Mouse (Mus musculus) forebrain, embryonic 11.5 days (tissue): ENCODE measurements around the gene Cul9. TPM values are rescaled to one million over a fixed set of nuclear protein-coding genes. Genes with fewer than 3 reads are reported as not detected.

Experiments used
- ATAC-seq: fragments of 200-750 bp; cut with Nextera tagmentation; replicated peaks from 2 replicates; pipeline ENCODE4 v1.8.0; 2017; ENCODE audit warnings: moderate TSS enrichment; ENCODE audit not compliant: low FRiP score
- DNase-seq: peaks from one replicate; pipeline ENCODE4 v3.0.0-alpha.2; 2017; ENCODE audit warnings: low spot score
- H3K27ac ChIP-seq: fragments of 300-500 bp; sonication (generic); 2 replicates; pipeline ENCODE4 v1.5.1; 2014; ENCODE audit warnings: low read depth, low read length
- H3K27me3 ChIP-seq: fragments of 300-500 bp; sonication (generic); 2 replicates; pipeline ENCODE4 v1.6.1; 2014; ENCODE audit warnings: mild to moderate bottlenecking, low read length, mixed read lengths; ENCODE audit not compliant: control insufficient read depth, insufficient read depth
- H3K36me3 ChIP-seq: fragments of 300-500 bp; sonication (generic); 2 replicates; pipeline ENCODE4 v1.6.1; 2014; ENCODE audit warnings: mild to moderate bottlenecking, low read length, moderate library complexity, mixed read lengths; ENCODE audit not compliant: control insufficient read depth, insufficient read depth
- H3K4me1 ChIP-seq: fragments of 300-500 bp; sonication (generic); replicated peaks from 2 replicates; pipeline ENCODE4 v1.6.1; 2014; ENCODE audit warnings: low read length, mixed read lengths; ENCODE audit not compliant: control insufficient read depth, insufficient read depth
- H3K4me2 ChIP-seq: fragments of 300-500 bp; sonication (generic); 2 replicates; pipeline ENCODE4 v1.6.1; 2014; ENCODE audit warnings: low read depth, mild to moderate bottlenecking, low read length, moderate library complexity, mixed read lengths; ENCODE audit not compliant: severe bottlenecking
- H3K4me3 ChIP-seq: fragments of 300-500 bp; sonication (generic); 2 replicates; pipeline ENCODE4 v1.5.1; 2014; ENCODE audit warnings: low read depth, low read length
- H3K9ac ChIP-seq: fragments of 300-500 bp; sonication (generic); 2 replicates; pipeline ENCODE4 v1.6.1; 2014; ENCODE audit warnings: low read length
- H3K9me3 ChIP-seq: fragments of 300-500 bp; sonication (generic); 2 replicates; pipeline ENCODE4 v1.6.1; 2016; ENCODE audit warnings: low read length, mixed read lengths; ENCODE audit not compliant: control insufficient read depth
- WGBS: fragments of 180-500 bp; shearing (Covaris S2); extraction: QIAGEN DNeasy Blood & Tissue Kit; methylation state at CpG from one replicate; pipeline ENCODE4 v1.1.7; 2014; 5-methylcytosine and 5-hydroxymethylcytosine counted together
- polyA plus RNA-seq: library from polyadenylated mRNA; unstranded; fragments of >200 nt; fragmentation: Nextera tagmentation; extraction: Ambion mirVana; gene quantifications from 2 replicates; pipeline ENCODE4 v1.2.1, GENCODE M21; 2014

Cul9 gene
- polyA plus RNA-seq, 1 experiment from 2014 or later: 3.4 TPM

- Histone ChIP-seq H3K9ac (peak overlapping the region; percentile 86), H3K27me3 (peaks cover 17% of the 10 kb centered on the region), H3K4me2 (peak overlapping the region; percentile 91), H3K9me3 (no peaks in the 10 kb centered on the region), H3K4me1 (peaks cover 10% of the 10 kb centered on the region), H3K36me3 (no peaks in the 10 kb centered on the region), H3K27ac (no peak overlapping the region), H3K4me3 (peak overlapping the region; percentile 83)
- peak; percentile 39; the same call in 1 of the 2 replicates for ATAC-seq
- WGBS: 2% methylated on average over 18 of the region's 22 CpGs
- no peak for DNase-seq
These were observed 59.2 kb downstream of the Cul9 start for GRCm38 (mm10) chr17:46486995-46487394.

GRCm38 (mm10) chr17:46484461-46484875 lies 61.7 kb downstream of the Cul9 start:
- Histone ChIP-seq H3K27ac (no peak overlapping the region), H3K4me1 (peaks cover 10% of the 10 kb centered on the region), H3K9ac (no peak overlapping the region; the same call in 1 of the 2 replicates), H3K4me2 (peak overlapping the region; percentile 54), H3K4me3 (peak overlapping the region; percentile 24; the same call in 1 of the 2 replicates), H3K36me3 (no peaks in the 10 kb centered on the region), H3K27me3 (peaks cover 17% of the 10 kb centered on the region), H3K9me3 (no peaks in the 10 kb centered on the region)
- DNase-seq: no peak
- 14% methylated on average over 6 of the region's 6 CpGs for WGBS
- no peak for ATAC-seq

- WGBS: 2% methylated on average over 13 of the region's 13 CpGs
- Histone ChIP-seq H3K27ac (no peak overlapping the region), H3K4me2 (peak overlapping the region; percentile 54), H3K27me3 (peaks cover 17% of the 10 kb centered on the region), H3K4me3 (peak overlapping the region; percentile 24), H3K9ac (peak overlapping the region; percentile 48), H3K4me1 (peaks cover 10% of the 10 kb centered on the region), H3K9me3 (no peaks in the 10 kb centered on the region), H3K36me3 (no peaks in the 10 kb centered on the region)
- DNase-seq (peak; percentile 59), ATAC-seq (0 out of 2 replicates have a peak, but pooled peaks have one; percentile 18)
These were observed 62.2 kb downstream of the Cul9 start for GRCm38 (mm10) chr17:46484021-46484431.

DNA sequence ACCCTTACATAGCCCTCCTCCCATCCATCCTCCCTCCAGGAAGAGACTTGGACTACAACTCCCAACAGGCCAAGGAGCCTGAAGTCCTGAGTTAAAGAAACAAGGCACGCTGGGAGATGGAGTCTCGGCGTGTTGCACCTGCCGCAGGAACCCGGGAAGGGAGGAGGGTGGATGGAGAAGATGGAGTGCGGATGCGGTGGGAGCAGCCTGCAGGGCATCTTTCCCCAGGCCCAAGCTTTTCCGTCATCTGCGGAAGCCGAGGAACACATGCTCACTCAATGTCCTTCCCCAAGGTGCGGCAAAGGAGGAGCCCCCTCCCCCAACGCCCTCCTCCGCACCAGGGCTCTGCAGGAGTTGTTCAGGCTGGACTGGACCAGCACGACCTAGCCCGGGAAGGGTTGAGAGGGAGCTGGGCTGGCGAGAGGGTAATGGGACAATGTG lies 62.6 kb downstream of the Cul9 start:
- Histone ChIP-seq H3K4me2 (peak overlapping the region; percentile 54), H3K4me1 (peaks cover 10% of the 10 kb centered on the region), H3K9me3 (no peaks in the 10 kb centered on the region), H3K9ac (peak overlapping the region; percentile 48), H3K27me3 (peaks cover 17% of the 10 kb centered on the region), H3K4me3 (peak overlapping the region; percentile 24), H3K36me3 (no peaks in the 10 kb centered on the region), H3K27ac (no peak overlapping the region)
- DNase-seq (peak; percentile 73), ATAC-seq (peak; percentile 61)
- WGBS: 1% methylated on average over 16 of the region's 16 CpGs

GRCm38 (mm10) chr17:46477286-46477685 lies 68.9 kb downstream of the Cul9 start:
- Histone ChIP-seq H3K9me3 (no peaks in the 10 kb centered on the region), H3K27ac (no peak overlapping the region), H3K4me2 (no peak overlapping the region), H3K9ac (no peak overlapping the region), H3K27me3 (no peaks in the 10 kb centered on the region), H3K4me1 (no peaks in the 10 kb centered on the region), H3K4me3 (no peak overlapping the region), H3K36me3 (no peaks in the 10 kb centered on the region; the same call in 1 of the 2 replicates)
- DNase-seq (no peak), ATAC-seq (no peak)
- 88% methylated on average over 15 of the region's 15 CpGs for WGBS

- ATAC-seq (no peak), DNase-seq (no peak)
- Histone ChIP-seq H3K4me2 (no peak overlapping the region), H3K9ac (no peak overlapping the region), H3K27me3 (no peaks in the 10 kb centered on the region), H3K36me3 (no peaks in the 10 kb centered on the region; the same call in 1 of the 2 replicates), H3K27ac (no peak overlapping the region), H3K4me3 (no peak overlapping the region), H3K4me1 (no peaks in the 10 kb centered on the region), H3K9me3 (no peaks in the 10 kb centered on the region)
- WGBS: 88% methylated on average over 8 of the region's 8 CpGs
These were observed 69.6 kb downstream of the Cul9 start for GRCm38 (mm10) chr17:46476601-46477000.

DNA sequence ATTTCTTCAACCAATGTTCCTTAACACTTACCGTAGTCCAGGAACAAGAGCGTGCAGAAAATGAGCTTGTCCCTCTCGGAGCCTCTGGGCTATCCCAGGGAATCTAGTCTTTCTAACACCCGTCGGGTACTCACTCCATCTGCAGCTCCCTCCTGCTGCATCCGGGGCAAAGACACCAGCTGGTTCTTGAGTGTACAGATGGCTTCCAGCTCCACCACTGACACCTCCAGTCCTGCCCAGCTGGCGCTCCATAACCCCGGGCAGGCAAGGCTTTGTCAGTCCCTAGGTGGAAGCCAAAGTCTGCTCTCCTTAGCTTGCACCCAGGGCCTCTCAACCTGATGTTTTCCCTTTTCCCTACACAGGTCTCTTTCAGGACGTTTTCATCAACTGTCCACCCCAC lies 78.4 kb downstream of the Cul9 start:
- WGBS: 85% methylated on average over 9 of the region's 9 CpGs
- no peaks in the 10 kb centered on the region for H3K9me3 ChIP-seq
- no peaks in the 10 kb centered on the region for H3K4me1 ChIP-seq
- ATAC-seq (no peak), DNase-seq (no peak)
- H3K4me3 ChIP-seq: no peak overlapping the region
- H3K9ac ChIP-seq: no peak overlapping the region
- H3K27ac ChIP-seq: no peak overlapping the region
- H3K27me3 ChIP-seq: no peaks in the 10 kb centered on the region
- no peak overlapping the region for H3K4me2 ChIP-seq
- H3K36me3 ChIP-seq: peaks cover 3% of the 10 kb centered on the region; the same call in 1 of the 2 replicates

DNA sequence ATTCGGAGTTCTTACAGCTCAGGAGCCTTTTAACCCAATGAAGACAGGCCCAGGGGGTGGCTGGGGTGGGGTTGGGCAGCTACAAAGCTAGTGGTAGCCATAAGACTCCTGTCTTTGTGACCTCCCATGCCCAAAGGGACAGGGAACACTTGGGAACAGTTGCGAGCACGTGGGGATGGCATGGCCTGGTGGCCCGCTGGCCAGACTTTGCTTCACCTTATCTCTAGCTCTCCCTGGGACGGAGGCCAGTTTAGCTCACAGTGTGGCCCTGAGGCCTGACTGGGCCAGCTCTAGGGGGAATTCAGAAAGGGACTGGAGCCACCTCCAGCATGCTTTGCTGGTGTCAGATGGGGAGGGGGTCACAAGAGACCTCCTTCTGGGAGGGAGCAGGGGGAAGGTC lies 84.0 kb downstream of the Cul9 start:
- WGBS: 87% methylated on average over 5 of the region's 5 CpGs

GRCm38 (mm10) chr17:46461347-46461746 lies 84.8 kb downstream of the Cul9 start:
- Histone ChIP-seq H3K4me3 (no peak overlapping the region), H3K9ac (peak overlapping the region; percentile 23), H3K27me3 (peaks cover 20% of the 10 kb centered on the region), H3K9me3 (no peaks in the 10 kb centered on the region), H3K36me3 (no peaks in the 10 kb centered on the region), H3K4me1 (peaks cover 4% of the 10 kb centered on the region; the same call in 1 of the 2 replicates), H3K27ac (no peak overlapping the region), H3K4me2 (no peak overlapping the region; the same call in 1 of the 2 replicates)
- 18% methylated on average over 8 of the region's 8 CpGs for WGBS
- ATAC-seq: no peak
- no peak for DNase-seq

More for the DNA sequence above, 84.0 kb downstream of the Cul9 start:
- Histone ChIP-seq H3K9ac (no peak overlapping the region), H3K9me3 (no peaks in the 10 kb centered on the region), H3K4me3 (no peak overlapping the region), H3K4me2 (no peak overlapping the region), H3K4me1 (peaks cover 4% of the 10 kb centered on the region; the same call in 1 of the 2 replicates), H3K36me3 (peaks cover 3% of the 10 kb centered on the region; the same call in 1 of the 2 replicates), H3K27me3 (peaks cover 19% of the 10 kb centered on the region), H3K27ac (no peak overlapping the region)
- DNase-seq (no peak), ATAC-seq (no peak)
